Mouse (Mus musculus) small intestine, adult 2 months (tissue): ENCODE data around the gene Alg3.

Experiments
- CTCF ChIP-seq: fragments of 200-500 bp; IDR thresholded peaks from 2 replicates; pipeline ENCODE4 v1.5.1; 2012; ENCODE audit warnings: low read depth, mild to moderate bottlenecking, control low read depth, inconsistent platforms, low read length, moderate library complexity, mixed read lengths; ENCODE audit not compliant: insufficient replicate concordance, insufficient read length; ENCODE audit errors: extremely low read depth
- POLR2A ChIP-seq: fragments of 200-500 bp; IDR thresholded peaks from 2 replicates; pipeline ENCODE4 v1.6.1; 2012; ENCODE audit warnings: low read depth, mild to moderate bottlenecking, control low read depth, inconsistent platforms, low read length, moderate library complexity

DNA sequence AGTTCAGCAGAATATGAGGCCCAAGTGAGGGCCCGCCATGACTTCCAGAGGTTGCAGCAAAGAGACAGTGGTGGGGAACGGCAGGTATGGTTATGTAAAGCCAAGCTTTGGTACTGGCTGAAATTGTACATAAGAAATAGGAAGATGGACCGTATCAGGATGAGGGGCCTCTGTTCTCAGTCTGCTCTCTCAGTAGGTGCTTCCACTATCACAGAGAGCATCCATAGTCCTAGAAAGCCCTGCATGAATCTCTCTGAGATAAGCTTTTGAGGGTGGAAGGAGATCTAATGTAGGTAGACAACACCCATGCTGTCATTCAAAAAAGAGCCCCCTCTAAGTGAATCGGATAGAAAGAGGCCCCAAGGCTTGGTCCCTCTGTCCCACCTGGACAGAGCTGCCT, 15.8 kb downstream of the Alg3 start:
- TF ChIP-seq CTCF (no peak), POLR2A (no peak)
